Mouse (Mus musculus): ENCODE measurements around the gene Wdr73. TPM values are rescaled to one million over a fixed set of nuclear protein-coding genes. Genes with fewer than 3 reads are reported as not detected.

The Wdr73 gene
- polyA plus RNA-seq, 1 experiment: 29.6 TPM

- H3K27ac ChIP-seq (ENCODE audit: insufficient read depth, low read length): no peak overlapping the region
- H3K4me1 ChIP-seq (ENCODE audit: control insufficient read depth, insufficient read depth, low read length): no peaks in the 10 kb centered on the region
- H3K4me3 ChIP-seq (ENCODE audit: insufficient read depth, low read length): peak overlapping the region; percentile 14
- TF ChIP-seq POLR2A (IDR thresholded peaks at IDR 0.05; ENCODE audit: extremely low read depth, insufficient read depth, low read length): peak; percentile 46; the same call in 1 of the 2 replicates
- peak; percentile 37; the same call in 1 of the 2 replicates for TF ChIP-seq CTCF (IDR thresholded peaks at IDR 0.05; ENCODE audit: extremely low read depth, insufficient read depth, low read length)
Observed at GRCm38 (mm10) chr7:80882830-80883505, 18.1 kb downstream of the Wdr73 start.

- Histone ChIP-seq H3K4me3 (ENCODE audit: insufficient read depth, low read length) (no peak overlapping the region), H3K27ac (ENCODE audit: insufficient read depth, low read length) (no peak overlapping the region), H3K4me1 (ENCODE audit: control insufficient read depth, insufficient read depth, low read length) (no peaks in the 10 kb centered on the region)
- TF ChIP-seq POLR2A (IDR thresholded peaks at IDR 0.05; ENCODE audit: extremely low read depth, insufficient read depth, low read length) (no peak), CTCF (IDR thresholded peaks at IDR 0.05; ENCODE audit: extremely low read depth, insufficient read depth, low read length) (no peak)
Observed at GRCm38 (mm10) chr7:80875727-80876126, 25.3 kb downstream of the Wdr73 start.

GRCm38 (mm10) chr7:80873631-80874030 lies 27.4 kb downstream of the Wdr73 start:
- Histone ChIP-seq H3K4me3 (ENCODE audit: insufficient read depth, low read length) (no peak overlapping the region), H3K4me1 (ENCODE audit: control insufficient read depth, insufficient read depth, low read length) (no peaks in the 10 kb centered on the region; the same call in 1 of the 2 replicates), H3K27ac (ENCODE audit: insufficient read depth, low read length) (no peak overlapping the region)
- TF ChIP-seq CTCF (IDR thresholded peaks at IDR 0.05; ENCODE audit: extremely low read depth, insufficient read depth, low read length) (no peak), POLR2A (IDR thresholded peaks at IDR 0.05; ENCODE audit: extremely low read depth, insufficient read depth, low read length) (no peak)

GRCm38 (mm10) chr7:80873038-80873437 lies 28.0 kb downstream of the Wdr73 start:
- TF ChIP-seq CTCF (IDR thresholded peaks at IDR 0.05; ENCODE audit: extremely low read depth, insufficient read depth, low read length): no peak
- no peak for TF ChIP-seq POLR2A (IDR thresholded peaks at IDR 0.05; ENCODE audit: extremely low read depth, insufficient read depth, low read length)
- Histone ChIP-seq H3K4me1 (ENCODE audit: control insufficient read depth, insufficient read depth, low read length) (no peaks in the 10 kb centered on the region; the same call in 1 of the 2 replicates), H3K4me3 (ENCODE audit: insufficient read depth, low read length) (no peak overlapping the region), H3K27ac (ENCODE audit: insufficient read depth, low read length) (no peak overlapping the region)

- peaks cover 8% of the 10 kb centered on the region for H3K4me1 ChIP-seq (ENCODE audit: control insufficient read depth, insufficient read depth, low read length)
Observed at GRCm38 (mm10) chr7:80868686-80869085, 32.4 kb downstream of the Wdr73 start.

GRCm38 (mm10) chr7:80866514-80867147 lies 34.4 kb downstream of the Wdr73 start:
- peaks cover 12% of the 10 kb centered on the region for H3K4me1 ChIP-seq (ENCODE audit: control insufficient read depth, insufficient read depth, low read length)
- H3K27ac ChIP-seq (ENCODE audit: insufficient read depth, low read length): no peak overlapping the region
- no peak overlapping the region for H3K4me3 ChIP-seq (ENCODE audit: insufficient read depth, low read length)
- no peak for TF ChIP-seq POLR2A (IDR thresholded peaks at IDR 0.05; ENCODE audit: extremely low read depth, insufficient read depth, low read length)
- TF ChIP-seq CTCF (IDR thresholded peaks at IDR 0.05; ENCODE audit: extremely low read depth, insufficient read depth, low read length): no peak

More at GRCm38 (mm10) chr7:80868686-80869085, 32.4 kb downstream of the Wdr73 start:
- Histone ChIP-seq H3K4me3 (ENCODE audit: insufficient read depth, low read length) (no peak overlapping the region), H3K27ac (ENCODE audit: insufficient read depth, low read length) (no peak overlapping the region)
- TF ChIP-seq CTCF (IDR thresholded peaks at IDR 0.05; ENCODE audit: extremely low read depth, insufficient read depth, low read length): no peak
- no peak for TF ChIP-seq POLR2A (IDR thresholded peaks at IDR 0.05; ENCODE audit: extremely low read depth, insufficient read depth, low read length)

- H3K27ac ChIP-seq (ENCODE audit: insufficient read depth, low read length): no peak overlapping the region
- TF ChIP-seq CTCF (IDR thresholded peaks at IDR 0.05; ENCODE audit: extremely low read depth, insufficient read depth, low read length) (no peak), POLR2A (IDR thresholded peaks at IDR 0.05; ENCODE audit: extremely low read depth, insufficient read depth, low read length) (no peak)
- H3K4me1 ChIP-seq (ENCODE audit: control insufficient read depth, insufficient read depth, low read length): peaks cover 12% of the 10 kb centered on the region
- no peak overlapping the region for H3K4me3 ChIP-seq (ENCODE audit: insufficient read depth, low read length)
Observed at GRCm38 (mm10) chr7:80865521-80865920, 35.5 kb downstream of the Wdr73 start.

- Histone ChIP-seq H3K27ac (ENCODE audit: insufficient read depth, low read length) (no peak overlapping the region), H3K4me1 (ENCODE audit: control insufficient read depth, insufficient read depth, low read length) (peaks cover 12% of the 10 kb centered on the region)
Observed at GRCm38 (mm10) chr7:80864831-80865230, 36.2 kb downstream of the Wdr73 start.

GRCm38 (mm10) chr7:80864151-80864550 lies 36.9 kb downstream of the Wdr73 start:
- H3K4me3 ChIP-seq (ENCODE audit: insufficient read depth, low read length): no peak overlapping the region
- H3K27ac ChIP-seq (ENCODE audit: insufficient read depth, low read length): peak overlapping the region; percentile 46; the same call in 1 of the 2 replicates
- TF ChIP-seq CTCF (IDR thresholded peaks at IDR 0.05; ENCODE audit: extremely low read depth, insufficient read depth, low read length) (no peak), POLR2A (IDR thresholded peaks at IDR 0.05; ENCODE audit: extremely low read depth, insufficient read depth, low read length) (no peak)
- peaks cover 12% of the 10 kb centered on the region for H3K4me1 ChIP-seq (ENCODE audit: control insufficient read depth, insufficient read depth, low read length)

More at GRCm38 (mm10) chr7:80864831-80865230, 36.2 kb downstream of the Wdr73 start:
- H3K4me3 ChIP-seq (ENCODE audit: insufficient read depth, low read length): peak overlapping the region; percentile 11; the same call in 1 of the 2 replicates
- no peak for TF ChIP-seq CTCF (IDR thresholded peaks at IDR 0.05; ENCODE audit: extremely low read depth, insufficient read depth, low read length)
- no peak for TF ChIP-seq POLR2A (IDR thresholded peaks at IDR 0.05; ENCODE audit: extremely low read depth, insufficient read depth, low read length)

Data from cortical plate, adult 2 months (tissue).